Mouse (Mus musculus): ENCODE measurements around the gene Phc3. TPM values are rescaled to one million over a fixed set of nuclear protein-coding genes. Genes with fewer than 3 reads are reported as not detected.
A peak's percentile ranks its signal among the peaks of the same experiment; 100 is the strongest.
"Not testable (repeated sequence)": the region's sequence is repeated elsewhere in the genome, so short reads cannot be mapped to it uniquely, and the experiment has no call there.

Phc3 gene
- polyA plus RNA-seq, 1 experiment: not detected

- H3K4me1 ChIP-seq (ENCODE audit: control insufficient read depth, insufficient read depth, low read length): no peaks in the 10 kb centered on the region
- no peak for TF ChIP-seq POLR2A (IDR thresholded peaks at IDR 0.05; ENCODE audit: insufficient read depth, low read depth, low read length)
- no peak for TF ChIP-seq CTCF (IDR thresholded peaks at IDR 0.05; ENCODE audit: insufficient read depth, low read depth, low read length)
- no peak overlapping the region for H3K27ac ChIP-seq (ENCODE audit: insufficient read depth, low read depth, low read length)
- 77% methylated on average over 5 of the region's 5 CpGs for WGBS
- no peak overlapping the region for H3K4me3 ChIP-seq (ENCODE audit: insufficient read depth, low read depth, low read length)
Observed at GRCm38 (mm10) chr3:30863712-30864435, 105.3 kb downstream of the Phc3 start.

- no peak overlapping the region for H3K27ac ChIP-seq (ENCODE audit: insufficient read depth, low read depth, low read length)
- H3K4me3 ChIP-seq (ENCODE audit: insufficient read depth, low read depth, low read length): no peak overlapping the region
- WGBS: 85% methylated on average over 4 of the region's 4 CpGs
- TF ChIP-seq POLR2A (IDR thresholded peaks at IDR 0.05; ENCODE audit: insufficient read depth, low read depth, low read length) (no peak), CTCF (IDR thresholded peaks at IDR 0.05; ENCODE audit: insufficient read depth, low read depth, low read length) (no peak)
- peaks cover 6% of the 10 kb centered on the region for H3K4me1 ChIP-seq (ENCODE audit: control insufficient read depth, insufficient read depth, low read length)
Observed at GRCm38 (mm10) chr3:30860705-30861104, 108.5 kb downstream of the Phc3 start.

- WGBS: 95% methylated on average over 8 of the region's 8 CpGs
- not testable (repeated sequence) for H3K4me1 ChIP-seq (ENCODE audit: control insufficient read depth, insufficient read depth, low read length)
Observed at GRCm38 (mm10) chr3:30859599-30859998, 109.6 kb downstream of the Phc3 start.

GRCm38 (mm10) chr3:30855604-30856458 is 113.4 kb downstream of the Phc3 start, which contains the start of gene Gpr160:
Gene Gpr160, plus strand, starts transcription at chr3:30855950.
- Histone ChIP-seq H3K27ac (ENCODE audit: insufficient read depth, low read depth, low read length) (no peak within 1 kb of the TSS), H3K4me1 (ENCODE audit: control insufficient read depth, insufficient read depth, low read length) (peaks cover 8% of the 10 kb centered on the region), H3K4me3 (ENCODE audit: insufficient read depth, low read depth, low read length) (peak within 1 kb of the TSS; percentile 53)
- 1% methylated on average over 75 of the region's 75 CpGs for WGBS
- TF ChIP-seq CTCF (IDR thresholded peaks at IDR 0.05; ENCODE audit: insufficient read depth, low read depth, low read length) (0 out of 2 replicates have a peak, but pooled peaks have one; percentile 18), POLR2A (IDR thresholded peaks at IDR 0.05; ENCODE audit: insufficient read depth, low read depth, low read length) (no peak)

More at GRCm38 (mm10) chr3:30859599-30859998, 109.6 kb downstream of the Phc3 start:
- H3K27ac ChIP-seq (ENCODE audit: insufficient read depth, low read depth, low read length); H3K4me3 ChIP-seq (ENCODE audit: insufficient read depth, low read depth, low read length): not testable (repeated sequence)

- no peak overlapping the region for H3K4me3 ChIP-seq (ENCODE audit: insufficient read depth, low read depth, low read length)
- WGBS: 96% methylated on average over 5 of the region's 5 CpGs
- TF ChIP-seq CTCF (IDR thresholded peaks at IDR 0.05; ENCODE audit: insufficient read depth, low read depth, low read length) (no peak), POLR2A (IDR thresholded peaks at IDR 0.05; ENCODE audit: insufficient read depth, low read depth, low read length) (no peak)
Observed at GRCm38 (mm10) chr3:30853596-30853995, 115.6 kb downstream of the Phc3 start.

GRCm38 (mm10) chr3:30851422-30851821 is 117.8 kb downstream of the Phc3 start:
- TF ChIP-seq POLR2A (IDR thresholded peaks at IDR 0.05; ENCODE audit: insufficient read depth, low read depth, low read length) (no peak), CTCF (IDR thresholded peaks at IDR 0.05; ENCODE audit: insufficient read depth, low read depth, low read length) (no peak)
- Histone ChIP-seq H3K4me3 (ENCODE audit: insufficient read depth, low read depth, low read length) (no peak overlapping the region), H3K4me1 (ENCODE audit: control insufficient read depth, insufficient read depth, low read length) (peaks cover 8% of the 10 kb centered on the region), H3K27ac (ENCODE audit: insufficient read depth, low read depth, low read length) (no peak overlapping the region)
- WGBS: 90% methylated on average over 6 of the region's 6 CpGs

More at GRCm38 (mm10) chr3:30853596-30853995, 115.6 kb downstream of the Phc3 start:
- no peak overlapping the region for H3K27ac ChIP-seq (ENCODE audit: insufficient read depth, low read depth, low read length)
- peaks cover 8% of the 10 kb centered on the region for H3K4me1 ChIP-seq (ENCODE audit: control insufficient read depth, insufficient read depth, low read length)

Other genes starting within 250 kb of the Phc3 start
- not detected in 2 replicates for gene Samd7, start 223.1 kb downstream of the Phc3 start, polyA plus RNA-seq (2012; ENCODE audit: insufficient read depth, insufficient read length, low replicate concordance, missing spikeins)
- not detected in 2 replicates for gene Sec62, start 176.5 kb downstream of the Phc3 start, polyA plus RNA-seq (2012; ENCODE audit: insufficient read depth, insufficient read length, low replicate concordance, missing spikeins)
- gene Gpr160, start 113.5 kb downstream of the Phc3 start, polyA plus RNA-seq (2012; ENCODE audit: insufficient read depth, insufficient read length, low replicate concordance, missing spikeins): not detected in 2 replicates
- gene Prkci, start 26.3 kb upstream of the Phc3 start, polyA plus RNA-seq (2012; ENCODE audit: insufficient read depth, insufficient read length, low replicate concordance, missing spikeins): not detected in 2 replicates
- gene Skil, start 125.6 kb upstream of the Phc3 start, polyA plus RNA-seq (2012; ENCODE audit: insufficient read depth, insufficient read length, low replicate concordance, missing spikeins): not detected in 2 replicates
- not detected in 2 replicates for gene Cldn11, start 180.5 kb upstream of the Phc3 start, polyA plus RNA-seq (2012; ENCODE audit: insufficient read depth, insufficient read length, low replicate concordance, missing spikeins)